Mouse (Mus musculus) G1E (cell line): ENCODE results near the gene Zc3h12c.

ENCODE experiments used
- CTCF ChIP-seq: IDR thresholded peaks from 2 replicates; pipeline ENCODE4 v1.5.1; 2012; ENCODE audit warnings: low read depth, low read length, inconsistent platforms, mixed read lengths
- GATA1 ChIP-seq: IDR thresholded peaks from 2 replicates; pipeline ENCODE4 v1.6.1; 2012; ENCODE audit warnings: borderline replicate concordance, low read length, inconsistent platforms, mixed read lengths
- GATA2 ChIP-seq: IDR thresholded peaks from 2 replicates; pipeline ENCODE4 v1.6.1; 2012; ENCODE audit warnings: low read depth, low read length, inconsistent platforms, borderline replicate concordance

- no peak for TF ChIP-seq CTCF
- no peak for TF ChIP-seq GATA1
- no peak for TF ChIP-seq GATA2
Measured at GRCm38 (mm10) chr9:52195853-52196252, 27.5 kb upstream of the Zc3h12c start.
